Mouse (Mus musculus): ENCODE measurements at regions not wholly inside any gene's neighbourhood (a gene's known extent, or its start where the extent isn't known, plus 50 kb on each side); places are given as distances from the start of the nearest gene placed in this dataset.

- 0 out of 2 replicates have a peak, but pooled peaks cover 4% of the 10 kb centered on the region for H3K4me1 ChIP-seq
- ATAC-seq (ENCODE audit: low FRiP score), result no peak
- no peak overlapping the region for H3K9ac ChIP-seq
- no peak overlapping the region for H3K27ac ChIP-seq
- H3K36me3 ChIP-seq (replicated peaks), result no peaks in the 10 kb centered on the region
- H3K4me2 ChIP-seq, result no peak overlapping the region
- no peak overlapping the region for H3K4me3 ChIP-seq (replicated peaks)
- H3K9me3 ChIP-seq, result no peaks in the 10 kb centered on the region
- no peaks in the 10 kb centered on the region for H3K27me3 ChIP-seq
- WGBS, result 67% methylated on average over 8 of the region's 8 CpGs
Measured at GRCm38 (mm10) chr2:116942321-116942791, 63.9 kb downstream of the Tmco5 start.

- no peaks in the 10 kb centered on the region for H3K36me3 ChIP-seq (replicated peaks)
- no peak overlapping the region for H3K27ac ChIP-seq
- H3K4me2 ChIP-seq, result no peak overlapping the region
- no peaks in the 10 kb centered on the region for H3K27me3 ChIP-seq
- 68% methylated on average over 3 of the region's 3 CpGs for WGBS
- H3K9ac ChIP-seq, result no peak overlapping the region
- H3K4me3 ChIP-seq (replicated peaks), result no peak overlapping the region
- no peaks in the 10 kb centered on the region for H3K4me1 ChIP-seq
- no peaks in the 10 kb centered on the region for H3K9me3 ChIP-seq
- no peak for ATAC-seq (ENCODE audit: low FRiP score)
Measured at GRCm38 (mm10) chr2:116948538-116948937, 70.0 kb downstream of the Tmco5 start.

- H3K9me3 ChIP-seq, result no peaks in the 10 kb centered on the region
Measured at GRCm38 (mm10) chr2:116949741-116950140, 71.2 kb downstream of the Tmco5 start.

GRCm38 (mm10) chr2:116950154-116950553, 71.7 kb downstream of the Tmco5 start:
- ATAC-seq (ENCODE audit: low FRiP score), result no peak
- Histone ChIP-seq H3K4me3 (replicated peaks) (no peak overlapping the region), H3K27ac (no peak overlapping the region), H3K9me3 (no peaks in the 10 kb centered on the region), H3K9ac (no peak overlapping the region), H3K4me1 (no peaks in the 10 kb centered on the region), H3K27me3 (no peaks in the 10 kb centered on the region), H3K4me2 (no peak overlapping the region), H3K36me3 (replicated peaks) (no peaks in the 10 kb centered on the region)
- 97% methylated on average over 5 of the region's 5 CpGs for WGBS

More at GRCm38 (mm10) chr2:116949741-116950140, 71.2 kb downstream of the Tmco5 start:
- 88% methylated on average over 3 of the region's 3 CpGs for WGBS
- H3K4me3 ChIP-seq (replicated peaks), result no peak overlapping the region
- H3K9ac ChIP-seq, result no peak overlapping the region
- H3K36me3 ChIP-seq (replicated peaks), result no peaks in the 10 kb centered on the region
- no peaks in the 10 kb centered on the region for H3K4me1 ChIP-seq
- no peak for ATAC-seq (ENCODE audit: low FRiP score)
- no peaks in the 10 kb centered on the region for H3K27me3 ChIP-seq
- H3K27ac ChIP-seq, result no peak overlapping the region
- H3K4me2 ChIP-seq, result no peak overlapping the region

GRCm38 (mm10) chr2:116951481-116951880, 73.0 kb downstream of the Tmco5 start:
- no peak overlapping the region for H3K9ac ChIP-seq
- no peak overlapping the region for H3K27ac ChIP-seq
- no peaks in the 10 kb centered on the region for H3K9me3 ChIP-seq
- H3K4me2 ChIP-seq, result no peak overlapping the region
- no peak for ATAC-seq (ENCODE audit: low FRiP score)
- no peaks in the 10 kb centered on the region for H3K36me3 ChIP-seq (replicated peaks)
- H3K4me3 ChIP-seq (replicated peaks), result no peak overlapping the region
- no peaks in the 10 kb centered on the region for H3K4me1 ChIP-seq
- no peaks in the 10 kb centered on the region for H3K27me3 ChIP-seq
- WGBS, result 93% methylated on average over 1 of the region's 1 CpGs

- 89% methylated on average over 7 of the region's 7 CpGs for WGBS
- Histone ChIP-seq H3K27me3 (no peaks in the 10 kb centered on the region), H3K9me3 (no peaks in the 10 kb centered on the region), H3K4me2 (no peak overlapping the region), H3K36me3 (replicated peaks) (no peaks in the 10 kb centered on the region), H3K4me1 (no peaks in the 10 kb centered on the region), H3K27ac (no peak overlapping the region), H3K9ac (no peak overlapping the region), H3K4me3 (replicated peaks) (no peak overlapping the region)
- no peak for ATAC-seq (ENCODE audit: low FRiP score)
Measured at GRCm38 (mm10) chr2:116954280-116954679, 75.8 kb downstream of the Tmco5 start.

GRCm38 (mm10) chr2:116954896-116955295, 76.4 kb downstream of the Tmco5 start:
- WGBS, result 91% methylated on average over 4 of the region's 4 CpGs
- no peak overlapping the region for H3K4me2 ChIP-seq
- H3K4me1 ChIP-seq, result no peaks in the 10 kb centered on the region

GRCm38 (mm10) chr2:116963116-116963873, 84.8 kb downstream of the Tmco5 start:
- H3K4me2 ChIP-seq, result no peak overlapping the region
- H3K4me3 ChIP-seq (replicated peaks), result no peak overlapping the region
- ATAC-seq (ENCODE audit: low FRiP score), result no peak
- no peak overlapping the region for H3K9ac ChIP-seq
- H3K27ac ChIP-seq, result no peak overlapping the region
- H3K9me3 ChIP-seq, result no peaks in the 10 kb centered on the region
- H3K4me1 ChIP-seq, result no peaks in the 10 kb centered on the region
- no peaks in the 10 kb centered on the region for H3K36me3 ChIP-seq (replicated peaks)
- WGBS, result 67% methylated on average over 8 of the region's 8 CpGs
- H3K27me3 ChIP-seq, result no peaks in the 10 kb centered on the region

More at GRCm38 (mm10) chr2:116954896-116955295, 76.4 kb downstream of the Tmco5 start:
- no peak for ATAC-seq (ENCODE audit: low FRiP score)
- H3K4me3 ChIP-seq (replicated peaks), result no peak overlapping the region
- H3K27me3 ChIP-seq, result no peaks in the 10 kb centered on the region
- no peaks in the 10 kb centered on the region for H3K36me3 ChIP-seq (replicated peaks)
- H3K9ac ChIP-seq, result no peak overlapping the region
- H3K9me3 ChIP-seq, result no peaks in the 10 kb centered on the region
- no peak overlapping the region for H3K27ac ChIP-seq

GRCm38 (mm10) chr2:116966266-116966665, 87.8 kb downstream of the Tmco5 start:
- no peak overlapping the region for H3K4me2 ChIP-seq
- H3K27ac ChIP-seq, result no peak overlapping the region
- peaks cover 1% of the 10 kb centered on the region; the same call in 1 of the 2 replicates for H3K4me1 ChIP-seq
- no peak overlapping the region for H3K4me3 ChIP-seq (replicated peaks)
- H3K9ac ChIP-seq, result no peak overlapping the region
- no peak for ATAC-seq (ENCODE audit: low FRiP score)
- no peaks in the 10 kb centered on the region for H3K36me3 ChIP-seq (replicated peaks)
- H3K9me3 ChIP-seq, result no peaks in the 10 kb centered on the region
- peaks cover 16% of the 10 kb centered on the region for H3K27me3 ChIP-seq
- 50% methylated on average over 1 of the region's 1 CpGs for WGBS

- no peaks in the 10 kb centered on the region for H3K9me3 ChIP-seq
- H3K36me3 ChIP-seq (replicated peaks), result no peaks in the 10 kb centered on the region
- H3K4me1 ChIP-seq, result peaks cover 54% of the 10 kb centered on the region
- no peak for ATAC-seq (ENCODE audit: low FRiP score)
- H3K9ac ChIP-seq, result no peak overlapping the region
- peaks cover 16% of the 10 kb centered on the region for H3K27me3 ChIP-seq
- H3K4me3 ChIP-seq (replicated peaks), result 0 out of 2 replicates have a peak overlapping the region, but pooled peaks have one; percentile 4
- 6% methylated on average over 9 of the region's 9 CpGs for WGBS
- peak overlapping the region; percentile 40 for H3K4me2 ChIP-seq
- peak overlapping the region; percentile 68 for H3K27ac ChIP-seq
Measured at GRCm38 (mm10) chr2:116971666-116972613, 93.4 kb downstream of the Tmco5 start.

GRCm38 (mm10) chr2:116972614-116972985, 94.1 kb downstream of the Tmco5 start:
- peaks cover 59% of the 10 kb centered on the region for H3K4me1 ChIP-seq
- H3K9ac ChIP-seq, result no peak overlapping the region
- H3K9me3 ChIP-seq, result no peaks in the 10 kb centered on the region
- H3K27me3 ChIP-seq, result peaks cover 16% of the 10 kb centered on the region
- H3K4me3 ChIP-seq (replicated peaks), result 0 out of 2 replicates have a peak overlapping the region, but pooled peaks have one; percentile 4
- ATAC-seq (ENCODE audit: low FRiP score), result peak; percentile 44; the same call in 1 of the 2 replicates
- H3K27ac ChIP-seq, result peak overlapping the region; percentile 68; the same call in 1 of the 2 replicates
- H3K4me2 ChIP-seq, result peak overlapping the region; percentile 40
- H3K36me3 ChIP-seq (replicated peaks), result no peaks in the 10 kb centered on the region
- WGBS, result under 1% methylated on average over 6 of the region's 6 CpGs

GRCm38 (mm10) chr2:116973441-116973840, 95.0 kb downstream of the Tmco5 start:
- no peak overlapping the region for H3K4me2 ChIP-seq
- H3K9ac ChIP-seq, result no peak overlapping the region
- no peak for ATAC-seq (ENCODE audit: low FRiP score)
- H3K36me3 ChIP-seq (replicated peaks), result no peaks in the 10 kb centered on the region
- 0 out of 2 replicates have a peak overlapping the region, but pooled peaks have one; percentile 13 for H3K27ac ChIP-seq
- peaks cover 16% of the 10 kb centered on the region for H3K27me3 ChIP-seq
- WGBS, result 19% methylated on average over 3 of the region's 3 CpGs
- no peaks in the 10 kb centered on the region for H3K9me3 ChIP-seq
- peaks cover 67% of the 10 kb centered on the region for H3K4me1 ChIP-seq
- H3K4me3 ChIP-seq (replicated peaks), result no peak overlapping the region

All from forebrain, embryonic 12.5 days (tissue).